Mouse (Mus musculus) yolk sac, embryonic 10.5 days (tissue): Measurements from ENCODE around the gene Alk.
"Not testable (repeated sequence)": the region's sequence is repeated elsewhere in the genome, so short reads cannot be mapped to it uniquely, and the experiment has no call there.

Experiments
- DNase-seq: peaks from one replicate; pipeline ENCODE4 v3.0.0-alpha.2; 2017; ENCODE audit warnings: low spot score

Gene Alk

DNA sequence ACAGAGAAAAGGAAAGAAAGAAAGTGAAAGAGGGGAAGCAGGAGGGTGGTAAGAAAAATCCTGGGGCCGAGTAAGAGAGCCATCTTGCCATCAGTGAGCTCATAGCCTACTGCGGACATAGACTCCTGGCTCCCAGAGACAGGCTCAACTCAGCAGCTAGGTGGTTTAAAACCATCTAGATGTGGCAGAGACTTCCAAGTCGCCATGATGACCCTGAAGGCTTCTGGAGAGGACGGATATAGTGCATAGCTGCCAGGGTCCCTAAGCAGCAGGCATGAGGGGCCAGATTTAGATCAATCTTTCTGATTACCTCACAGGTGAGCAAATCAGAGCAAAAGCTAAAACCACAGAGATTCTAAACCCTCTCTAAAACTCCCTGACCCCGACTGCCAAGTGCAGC lies 76.9 kb downstream of the Alk start:
- DNase-seq, result no peak

DNA sequence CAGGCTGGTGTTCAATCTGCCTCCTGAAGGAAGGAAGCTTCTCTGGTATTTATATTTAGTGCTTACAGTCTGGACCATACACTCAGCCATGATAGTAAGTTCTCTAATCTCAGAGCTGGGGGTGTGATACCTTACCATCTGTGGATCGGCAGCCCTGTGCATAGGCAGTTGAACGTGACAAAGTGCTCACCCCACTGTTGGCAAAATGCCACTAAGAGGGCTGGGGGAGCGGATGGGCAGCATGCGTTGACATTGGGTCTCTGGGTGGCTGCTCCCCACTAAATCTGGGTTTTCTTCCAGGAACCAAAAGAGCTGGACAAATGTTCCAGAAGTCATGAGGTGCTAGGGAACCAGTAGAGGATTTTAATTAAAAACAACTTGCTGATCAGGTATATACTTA lies 78.1 kb downstream of the Alk start:
- no peak for DNase-seq

DNA sequence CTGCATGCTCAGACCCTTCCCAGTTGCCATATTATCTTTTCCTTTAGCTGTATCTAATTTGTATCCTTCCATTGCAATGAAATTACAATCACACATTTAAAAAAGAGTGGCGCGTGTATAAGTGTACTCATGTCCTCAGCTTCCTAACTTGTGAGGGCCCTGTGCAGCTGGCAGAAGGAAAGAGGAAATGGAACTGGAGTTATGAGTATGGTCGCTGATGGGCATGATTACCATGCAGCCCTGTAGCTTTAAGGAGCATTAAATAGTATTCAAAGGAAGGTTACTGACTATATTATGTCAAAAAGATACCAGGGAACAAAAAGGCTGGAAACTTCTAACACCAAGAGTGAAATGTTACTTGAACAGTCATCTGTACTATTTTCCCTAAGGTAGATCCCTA lies 79.6 kb downstream of the Alk start:
- no peak for DNase-seq

DNA sequence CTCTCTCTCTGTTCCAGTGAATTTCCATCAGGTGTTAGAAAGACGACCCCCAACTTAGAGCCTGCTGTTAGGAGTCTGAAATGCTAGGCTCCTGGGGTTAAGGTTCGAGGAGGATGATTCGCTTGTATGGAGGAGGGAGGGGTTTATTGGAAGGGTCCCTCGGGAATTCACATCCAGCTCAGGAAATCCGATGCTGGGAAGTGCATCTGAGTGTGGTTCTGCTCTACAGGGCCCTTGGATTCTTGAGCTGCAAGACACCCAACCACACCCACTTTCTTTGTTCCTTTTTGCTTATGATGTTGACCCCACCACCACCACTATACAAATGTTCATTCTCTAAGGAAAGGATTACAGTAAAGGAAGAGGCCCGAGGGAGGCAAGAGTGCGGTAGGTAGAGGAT lies 81.4 kb downstream of the Alk start:
- no peak for DNase-seq

DNA sequence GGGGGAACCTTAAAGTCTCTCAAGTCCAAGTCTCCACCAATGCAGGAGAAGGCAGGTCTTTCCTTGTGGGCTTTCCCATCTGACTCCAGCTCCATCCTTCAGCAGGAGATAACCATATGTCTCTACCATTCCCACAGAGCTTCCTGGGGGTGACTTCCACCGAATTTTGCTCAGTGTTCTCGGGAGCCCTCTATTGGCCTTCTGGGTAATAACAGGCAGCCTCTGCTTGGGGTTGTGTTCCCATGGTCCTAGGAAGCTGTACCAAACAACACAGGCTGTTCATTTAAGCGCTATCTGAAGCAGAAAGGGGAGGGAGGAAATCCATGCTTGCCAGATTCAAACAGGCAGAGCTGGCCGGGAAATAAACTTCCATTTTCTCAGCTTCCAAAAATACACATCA lies 82.0 kb downstream of the Alk start:
- peak; percentile 5 for DNase-seq

DNA sequence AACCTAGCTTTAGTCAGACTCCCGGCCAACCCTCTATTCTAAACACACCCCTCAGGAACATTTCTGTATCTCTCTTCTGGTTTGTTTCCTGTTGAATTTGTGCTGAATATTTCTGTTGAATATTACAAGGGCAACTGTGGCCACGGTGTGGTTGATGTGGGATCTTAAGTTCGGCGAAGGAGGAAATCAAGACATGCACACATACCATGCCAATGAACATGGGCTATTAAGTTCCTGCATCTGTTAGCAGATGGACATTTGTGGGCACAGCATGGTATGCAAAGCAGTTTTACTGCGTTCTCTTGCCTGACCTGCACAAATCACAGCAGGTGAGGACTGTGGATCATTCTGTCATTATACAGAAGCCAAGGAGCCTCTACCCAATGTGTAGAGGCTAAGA lies 83.1 kb downstream of the Alk start:
- DNase-seq, result no peak

DNA sequence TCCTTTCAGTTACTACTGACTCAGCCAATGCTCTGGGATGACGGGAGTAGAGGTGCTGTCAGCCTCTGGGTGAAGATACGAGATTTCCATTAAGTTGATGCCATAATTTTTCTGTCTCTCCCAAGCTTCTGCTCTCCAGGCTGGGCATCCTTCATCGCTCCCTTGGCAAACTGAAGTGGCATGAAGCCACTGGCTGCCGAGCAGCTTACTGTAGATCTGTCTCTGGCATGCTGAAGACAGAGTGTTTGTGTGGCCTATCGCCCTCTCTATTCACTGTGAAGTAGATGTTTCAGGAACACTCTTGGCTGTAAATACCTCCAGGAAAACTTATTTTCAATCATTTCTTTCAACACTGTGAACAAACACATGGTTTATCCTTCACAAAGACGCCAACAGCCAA lies 93.7 kb downstream of the Alk start:
- no peak for DNase-seq

DNA sequence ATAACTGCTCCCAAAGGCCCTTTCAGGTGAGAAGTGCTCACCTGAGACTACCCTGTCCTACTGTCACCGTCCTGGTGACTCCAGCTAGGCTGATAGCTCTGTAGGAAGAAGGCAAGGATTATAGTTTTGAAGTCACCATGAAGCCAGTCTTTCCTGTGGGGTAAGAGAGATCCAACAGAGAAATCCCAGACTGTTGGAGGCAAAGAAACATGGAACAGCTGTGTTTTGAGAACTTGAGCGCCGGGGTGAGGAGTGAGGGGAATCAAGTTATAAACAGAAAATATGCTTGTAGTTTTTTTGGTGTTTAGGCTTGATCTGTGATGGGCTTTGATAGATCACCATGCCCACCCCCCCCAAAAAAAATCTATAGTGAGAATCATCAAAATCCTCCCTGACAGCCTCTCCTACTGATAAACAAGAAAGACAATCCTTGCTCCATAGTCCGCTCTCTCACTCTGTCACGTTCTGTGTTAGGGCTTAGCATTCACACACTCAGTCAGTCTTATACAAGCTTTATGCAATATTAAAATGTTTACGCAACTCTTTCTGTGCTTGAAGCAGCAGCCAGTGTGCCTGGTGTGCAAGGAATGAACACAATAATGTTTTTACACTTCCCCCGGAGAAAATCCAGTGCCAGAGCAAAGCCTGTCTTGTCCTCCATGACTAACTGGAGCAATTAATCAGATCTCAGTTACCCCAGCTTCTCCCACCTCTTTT lies 95.6 kb downstream of the Alk start:
- DNase-seq, result no peak

DNA sequence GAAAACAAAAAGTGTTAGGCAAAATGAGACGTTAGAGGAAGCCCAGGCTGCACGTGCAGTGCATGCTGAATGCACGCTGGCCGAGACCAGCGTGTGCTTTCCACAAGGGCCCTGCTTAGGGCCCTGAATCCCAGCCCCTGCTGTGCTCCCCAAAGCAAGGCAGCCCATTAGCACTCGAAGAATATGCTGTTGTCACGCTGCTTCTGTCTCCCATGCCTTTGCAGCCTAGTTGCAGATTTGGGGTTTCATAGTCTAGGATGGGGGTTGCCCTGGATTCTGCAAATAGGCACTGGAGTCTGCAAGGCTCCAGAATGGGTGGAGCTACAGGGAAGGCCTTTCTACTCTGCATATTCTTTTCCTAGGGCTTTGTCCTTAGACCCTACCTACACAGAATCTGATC lies 99.2 kb downstream of the Alk start:
- no peak for DNase-seq

DNA sequence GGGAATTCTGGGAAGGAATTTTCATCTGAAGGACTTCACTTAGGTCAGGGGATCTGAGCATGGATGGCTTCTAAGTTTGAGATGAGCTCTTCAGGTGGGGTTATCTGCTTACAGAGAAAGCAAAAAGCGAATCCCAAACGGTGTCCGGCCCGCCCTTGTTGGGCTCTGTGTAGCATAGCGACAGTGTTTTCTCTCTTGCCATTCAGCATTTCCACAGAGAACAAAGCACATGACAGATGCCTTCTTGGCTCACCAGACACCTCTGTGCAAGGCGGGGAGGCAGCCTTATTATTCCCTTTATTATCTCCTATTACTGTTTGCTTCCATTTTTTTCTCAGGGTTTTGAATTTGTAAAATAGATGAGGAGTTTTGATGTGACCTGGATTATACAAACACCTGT lies 99.8 kb downstream of the Alk start:
- DNase-seq, result no peak

DNA sequence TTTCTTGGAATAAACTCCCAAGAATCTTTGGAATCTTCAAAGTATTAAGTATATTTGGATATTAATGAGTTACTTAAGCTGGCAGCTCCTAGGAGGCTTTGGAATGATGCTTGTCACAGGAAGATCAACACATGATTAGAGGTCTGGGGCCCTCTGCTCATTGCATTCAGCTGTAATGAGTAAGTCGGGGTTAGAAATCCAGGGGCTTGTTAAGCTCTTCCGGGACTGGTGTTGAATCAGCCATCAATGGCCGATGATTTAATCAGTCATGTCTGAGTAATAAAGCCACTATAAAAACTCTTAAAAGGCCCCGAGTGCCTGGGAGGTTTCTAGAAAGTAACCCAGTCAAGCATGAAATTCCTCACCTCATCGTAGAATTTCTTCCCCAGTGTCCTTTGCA lies 109.0 kb downstream of the Alk start:
- DNase-seq, result no peak

DNA sequence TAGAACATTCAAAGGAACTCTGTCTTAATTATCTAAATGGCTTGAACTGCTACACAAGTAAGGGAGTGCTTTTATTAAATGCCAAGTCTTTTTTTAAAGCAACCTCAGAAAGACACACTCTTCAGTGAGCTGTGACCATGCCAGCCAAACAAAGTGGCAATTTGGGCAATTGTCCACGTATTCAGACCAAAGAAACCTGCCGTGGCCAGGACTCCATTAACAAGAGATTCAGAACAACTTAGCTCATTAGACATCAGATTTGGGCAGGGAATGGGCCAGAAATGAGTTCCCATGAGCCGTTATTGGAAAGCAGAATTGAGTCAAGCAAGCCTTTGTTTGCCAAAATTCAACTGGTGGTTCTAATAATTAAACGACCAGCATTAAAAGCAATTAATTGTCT lies 118.8 kb downstream of the Alk start:
- DNase-seq, result no peak

DNA sequence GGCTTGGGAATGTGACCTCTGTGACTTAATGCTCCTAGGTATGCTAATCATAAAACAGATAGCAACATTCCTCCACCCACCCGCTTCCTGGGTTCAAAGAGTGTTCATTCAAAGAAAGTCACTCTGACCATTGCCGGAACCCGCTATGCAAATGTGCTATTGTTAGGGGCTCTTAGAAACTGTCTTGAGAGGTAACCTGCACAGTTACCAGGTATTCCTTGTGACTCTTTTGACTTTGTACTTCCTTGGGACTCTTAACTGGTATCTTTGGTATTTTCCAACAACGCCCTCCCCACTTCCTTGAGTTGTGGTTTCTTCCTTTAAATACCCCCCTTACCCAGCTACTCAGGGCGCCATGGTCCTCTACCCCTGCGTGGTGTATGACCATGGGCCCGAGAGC lies 125.2 kb downstream of the Alk start:
- DNase-seq, result not testable (repeated sequence)

DNA sequence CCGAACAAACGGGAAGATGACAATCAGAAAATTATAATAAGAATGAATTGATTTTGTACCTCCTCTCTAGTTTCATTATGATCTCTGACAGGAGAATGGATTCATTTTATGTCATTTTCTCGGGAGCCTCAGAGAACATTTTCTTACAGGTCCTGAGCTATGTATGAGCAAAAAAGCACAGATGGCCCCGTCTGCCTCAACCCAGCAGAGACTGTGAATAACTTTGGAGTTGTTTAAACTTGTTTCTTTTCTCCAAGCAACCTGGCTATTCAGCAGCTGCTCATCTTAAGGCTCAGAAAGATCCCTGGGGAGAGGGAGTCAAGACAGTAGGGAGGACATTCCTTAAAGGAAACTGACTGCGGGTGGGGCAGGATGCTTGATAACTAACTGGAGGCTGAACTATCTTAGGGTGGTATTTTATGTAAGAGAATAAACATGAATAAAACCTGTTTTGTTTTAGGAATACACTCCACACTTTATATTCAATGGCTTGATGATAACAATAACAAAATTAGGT lies 126.5 kb downstream of the Alk start:
- no peak for DNase-seq

DNA sequence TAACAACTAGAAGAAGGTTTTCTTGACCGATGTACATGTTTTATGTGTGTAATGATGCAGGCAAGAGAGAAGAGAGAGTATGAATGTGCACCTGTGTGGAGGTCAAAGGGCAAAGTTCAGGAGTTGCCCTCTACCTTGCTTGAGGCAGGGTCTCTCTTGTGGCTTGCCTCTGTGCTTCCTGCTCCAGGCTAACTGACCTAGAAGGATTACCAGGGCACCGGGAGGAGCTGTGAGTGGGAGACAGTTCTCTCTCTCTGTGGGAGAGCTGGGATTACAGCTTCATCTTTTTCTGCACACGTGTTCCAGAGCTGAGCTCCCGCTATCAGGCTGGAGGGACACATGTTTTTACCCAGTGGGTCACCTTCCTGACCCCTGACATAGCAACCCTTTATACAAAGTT lies 127.5 kb downstream of the Alk start:
- no peak for DNase-seq

DNA sequence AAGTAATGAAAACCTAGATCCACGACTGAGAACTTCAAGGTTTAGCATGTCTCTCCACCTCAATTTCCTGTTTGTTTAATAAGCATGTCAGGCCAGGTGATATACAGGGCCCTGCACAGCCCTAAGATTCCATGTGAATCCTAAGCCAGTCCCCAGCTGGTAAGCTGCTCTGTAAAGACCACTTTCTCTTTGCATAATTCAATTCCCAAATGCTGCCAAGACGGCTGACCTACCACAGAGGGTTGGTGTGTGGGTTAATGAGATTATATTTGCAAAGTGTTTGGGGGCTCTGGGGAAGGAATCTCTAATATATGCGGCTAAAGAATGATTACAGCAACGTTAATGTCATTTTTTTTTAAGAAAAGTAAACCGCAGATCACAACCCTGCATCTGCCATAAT lies 130.3 kb downstream of the Alk start:
- DNase-seq, result no peak

DNA sequence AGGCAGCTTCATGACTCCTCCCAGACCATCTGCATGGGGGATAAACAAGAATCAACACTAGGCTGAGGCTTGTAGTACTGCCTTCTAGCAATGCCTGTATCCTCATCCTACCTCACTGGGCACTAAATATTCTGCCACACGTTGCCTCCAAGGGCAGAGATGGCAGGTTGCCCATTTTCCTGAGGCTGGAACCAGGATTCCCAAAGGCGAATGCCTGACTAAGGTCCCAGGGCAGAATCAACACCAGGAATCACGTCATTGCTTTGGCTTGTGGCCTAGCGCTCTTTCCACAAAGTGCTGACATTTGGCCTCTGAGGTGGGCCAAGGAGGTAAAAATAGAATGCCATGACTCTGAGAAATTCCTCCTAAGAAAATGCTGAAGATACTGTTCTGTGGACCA lies 155.9 kb downstream of the Alk start:
- no peak for DNase-seq

DNA sequence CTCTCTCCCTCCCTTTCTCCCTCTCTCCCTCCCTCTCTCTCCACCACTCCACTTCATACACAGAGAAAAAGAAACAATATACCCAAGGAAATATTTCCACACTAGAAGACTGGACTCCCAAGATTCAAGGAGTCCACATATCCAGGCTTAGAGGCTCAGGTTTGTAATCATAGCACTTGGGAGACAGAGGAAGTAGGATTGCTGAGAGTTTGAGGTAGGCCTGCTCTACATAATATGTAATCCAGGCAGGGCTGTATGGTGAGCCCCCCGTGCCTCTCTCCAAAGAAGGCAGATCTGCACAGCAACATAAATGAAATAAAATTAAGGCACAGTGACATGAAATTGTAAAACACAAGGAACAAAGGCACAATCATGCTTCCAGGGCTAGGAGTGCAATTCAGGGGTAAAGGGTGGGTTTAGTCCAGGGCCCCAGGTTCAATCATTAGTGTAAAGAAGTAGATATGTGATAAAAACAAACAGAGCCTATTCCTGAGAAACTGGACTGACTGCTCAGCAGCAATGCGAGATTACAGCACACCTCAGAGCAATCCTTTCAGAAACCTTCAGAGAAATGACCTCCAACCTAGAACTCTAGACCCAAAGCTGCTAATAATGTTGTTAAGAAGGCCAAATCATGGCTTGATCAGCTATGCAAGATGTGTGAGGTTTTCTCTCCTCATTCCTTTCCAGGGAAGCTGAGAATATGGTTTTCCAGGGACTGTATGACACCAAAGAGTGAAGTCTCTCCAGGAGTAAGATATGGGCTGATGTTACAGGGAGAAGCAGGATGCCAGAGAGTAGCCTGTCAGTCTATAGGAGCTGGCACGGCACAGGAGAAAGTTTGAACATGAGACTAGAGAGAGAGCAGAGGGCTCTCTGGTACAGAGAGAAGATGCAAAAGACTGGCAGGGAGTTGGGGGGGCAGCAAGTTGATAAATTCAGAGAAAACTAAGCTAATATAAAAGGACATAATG lies 158.9 kb downstream of the Alk start:
- DNase-seq, result no peak

DNA sequence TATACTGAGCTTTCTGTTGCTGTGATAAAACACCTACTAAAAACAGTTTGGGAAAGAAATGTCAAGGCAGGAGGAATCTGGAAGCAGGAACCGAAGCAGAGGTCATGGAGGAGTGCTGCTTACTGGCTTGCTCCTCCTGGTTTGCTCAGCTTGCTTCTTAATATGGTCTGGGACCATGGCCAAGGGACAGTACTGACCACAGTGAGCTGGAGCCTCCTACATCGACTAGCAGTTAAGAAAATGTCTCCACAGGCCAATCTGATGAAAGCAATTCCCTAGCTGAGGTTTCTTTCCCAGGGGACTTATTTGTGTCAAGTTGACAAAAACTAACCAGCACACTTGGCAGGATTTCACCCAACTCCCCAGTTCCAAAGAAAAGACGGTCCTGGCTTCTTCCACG lies 187.0 kb downstream of the Alk start:
- DNase-seq, result no peak

DNA sequence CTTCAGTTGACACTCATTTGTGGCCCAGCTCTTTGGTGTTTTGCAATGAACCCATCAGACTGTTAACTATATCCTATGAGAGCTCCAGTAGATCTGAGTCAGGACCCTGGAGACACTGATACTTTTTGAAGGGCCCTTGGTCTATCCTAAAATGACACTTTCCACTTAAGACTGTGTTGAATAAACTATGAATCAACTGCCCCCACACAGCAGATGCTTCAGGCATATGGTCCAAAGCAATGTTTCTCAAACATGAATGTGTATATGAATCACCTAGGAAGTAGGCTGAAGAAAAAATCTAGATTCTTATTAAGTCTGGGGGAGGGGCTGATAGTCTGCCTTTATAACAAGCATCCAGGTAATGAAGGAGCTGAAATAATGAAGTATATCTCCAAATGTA lies 189.8 kb downstream of the Alk start:
- no peak for DNase-seq

DNA sequence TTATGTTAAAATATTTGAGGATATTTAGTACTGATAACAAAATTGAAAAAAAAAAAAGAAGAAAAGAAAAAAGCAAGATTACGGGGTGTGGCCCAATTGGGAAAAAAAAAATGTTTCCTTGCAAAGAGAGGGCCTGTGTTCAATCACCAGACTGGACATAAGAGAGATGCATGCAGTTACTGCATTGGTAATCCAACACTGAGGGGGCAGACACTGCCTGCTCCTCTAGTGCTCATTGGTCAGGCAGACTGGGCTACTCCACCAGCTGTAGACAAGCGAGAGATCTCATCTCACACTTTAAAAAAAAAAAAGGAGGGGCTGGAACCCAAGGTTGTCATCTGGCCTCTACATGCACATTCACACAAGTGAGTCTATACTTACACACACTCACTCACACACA lies 199.6 kb downstream of the Alk start:
- DNase-seq, result no peak

DNA sequence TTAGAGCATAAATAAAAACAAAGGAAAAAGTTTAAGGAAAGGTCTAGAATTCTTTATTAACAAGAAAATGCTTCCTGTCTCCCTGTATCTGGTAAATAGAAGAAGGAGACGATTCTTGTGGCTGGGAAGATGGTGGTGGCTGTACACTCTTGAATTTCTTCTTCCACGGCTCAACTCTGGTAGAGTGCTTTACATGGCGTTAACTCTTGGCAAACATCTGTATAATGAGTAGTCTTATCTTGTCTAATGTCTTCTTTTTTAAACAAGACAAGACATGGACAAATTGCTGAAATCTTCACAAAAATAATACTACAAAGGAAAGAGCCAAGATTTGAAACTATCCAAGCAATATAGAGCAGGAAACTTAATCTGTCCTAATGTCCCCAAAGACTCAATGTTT lies 202.6 kb downstream of the Alk start:
- DNase-seq, result no peak

DNA sequence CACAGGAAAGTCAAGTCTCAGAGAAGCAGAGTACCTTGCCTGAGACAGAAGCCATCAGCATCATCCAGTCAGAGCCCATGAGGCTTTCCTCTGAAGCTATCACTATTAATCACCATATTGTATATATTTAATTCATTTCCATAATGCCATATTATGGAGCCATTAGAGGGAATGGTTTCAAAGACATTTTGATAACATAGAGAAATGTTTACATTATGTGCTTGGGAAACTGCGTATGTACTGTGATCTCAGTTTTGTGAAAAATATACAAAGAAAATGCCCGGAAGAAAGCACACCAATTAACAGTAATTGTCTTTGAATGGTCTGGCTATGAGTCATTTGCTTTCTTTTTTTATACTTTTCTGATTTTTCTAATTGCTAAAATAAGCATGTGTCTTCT lies 203.1 kb downstream of the Alk start:
- DNase-seq, result no peak
